Mouse (Mus musculus): ENCODE results near the gene Slc7a6.

- no peak for TF ChIP-seq CTCF (conservative IDR thresholded peaks at IDR 0.05; ENCODE audit: low read length)
- no peak for TF ChIP-seq POU5F1 (IDR thresholded peaks at IDR 0.05; ENCODE audit: borderline replicate concordance, low read length)
- TF ChIP-seq NANOG (IDR thresholded peaks at IDR 0.05; ENCODE audit: borderline replicate concordance, low read length) = no peak
These were observed 64.1 kb downstream of the Slc7a6 start for GRCm38 (mm10) chr8:106232751-106233150.
